Mouse (Mus musculus): Measurements from ENCODE around the gene Tmtc1. TPM values are rescaled to one million over a fixed set of nuclear protein-coding genes. Genes with fewer than 3 reads are reported as not detected.

Tmtc1 gene
- total RNA-seq, 2 experiments from 2014 or later, result 55.4 to 64.8 TPM

DNA sequence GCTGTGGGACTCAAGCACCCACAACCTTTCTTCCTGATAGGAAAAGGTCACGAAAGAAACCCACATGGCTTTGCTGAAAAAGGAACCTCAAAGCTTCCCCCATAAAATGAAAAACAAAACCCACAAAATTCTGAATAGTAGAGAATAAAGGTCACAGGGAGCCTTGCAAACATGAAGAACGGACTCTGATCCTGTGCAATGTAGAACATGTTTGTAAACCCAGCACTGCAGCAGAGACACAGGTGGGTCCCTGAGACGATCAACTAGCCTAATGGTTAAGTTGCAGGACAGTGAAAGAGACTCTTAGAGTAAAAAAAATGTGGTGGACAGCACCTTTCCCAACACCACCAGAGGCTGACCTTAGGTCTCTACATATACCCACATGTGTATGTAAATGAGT lies 244.5 kb downstream of the Tmtc1 start:
- no peak overlapping the region for H3K27ac ChIP-seq
- intact Hi-C loops (cut with DNase I), result no loop called here
- no peak overlapping the region for H3K4me3 ChIP-seq
- no peak for TF ChIP-seq CTCF (IDR thresholded peaks at IDR 0.05)
- DNase-seq, result no peak

GRCm38 (mm10) chr6:148199177-148199576 lies 245.0 kb downstream of the Tmtc1 start:
- no peak for DNase-seq
- intact Hi-C loops (cut with DNase I), result no loop called here
- no peak for TF ChIP-seq CTCF (IDR thresholded peaks at IDR 0.05)
- H3K27ac ChIP-seq, result no peak overlapping the region
- H3K4me3 ChIP-seq, result no peak overlapping the region

DNA sequence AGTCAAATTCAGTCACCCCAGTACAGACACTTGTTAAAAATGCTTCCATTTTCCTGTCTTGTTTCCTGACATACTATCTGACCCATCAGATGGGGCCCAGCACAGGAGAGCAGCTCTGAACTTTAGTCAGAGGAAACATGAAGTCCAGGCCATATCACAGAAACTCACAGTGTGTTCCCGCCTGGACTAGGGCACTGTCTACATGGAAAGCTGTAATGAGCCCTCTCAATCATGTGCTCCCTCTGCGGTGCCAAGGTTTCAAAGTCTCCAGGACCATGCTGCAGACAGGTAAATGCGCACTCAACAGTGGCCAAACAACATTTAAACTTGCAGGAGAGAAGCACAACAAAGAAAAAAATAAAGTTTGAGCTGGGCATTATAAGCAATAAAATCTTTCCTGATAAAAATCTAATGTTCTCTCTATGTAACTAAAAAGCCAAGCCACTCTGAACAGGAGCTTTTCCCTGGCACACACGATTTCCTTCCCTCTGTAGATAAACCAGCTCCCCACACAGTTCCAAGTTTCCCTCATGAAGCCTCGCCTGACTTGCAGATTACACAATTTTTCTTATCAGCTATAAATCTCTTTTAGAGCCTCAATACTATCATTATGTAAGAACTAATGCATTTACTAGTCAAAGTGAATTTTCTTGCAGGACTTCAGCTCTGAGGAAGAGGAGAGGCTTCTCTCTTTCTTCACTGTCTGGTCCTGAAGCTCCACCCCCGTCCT lies 250.1 kb downstream of the Tmtc1 start:
- intact Hi-C loops (cut with DNase I), result no loop called here
- TF ChIP-seq CTCF (IDR thresholded peaks at IDR 0.05), result no peak
- Histone ChIP-seq H3K27ac (no peak overlapping the region), H3K4me3 (no peak overlapping the region)
- no peak for DNase-seq

GRCm38 (mm10) chr6:148185694-148186093 lies 258.5 kb downstream of the Tmtc1 start:
- no peak for DNase-seq
- no peak for TF ChIP-seq CTCF (IDR thresholded peaks at IDR 0.05)
- Histone ChIP-seq H3K4me3 (no peak overlapping the region), H3K27ac (no peak overlapping the region)
- intact Hi-C loops (cut with DNase I), result no loop called here

Other genes with a start within 250 kb of the Tmtc1 start
- 10 to 100 TPM; 68.6 to 72.2 TPM for gene Ergic2, start 232.0 kb downstream of the Tmtc1 start, total RNA-seq (2021)

All from gastrocnemius, adult 2 months (tissue).